Mouse (Mus musculus) MEL (cell line): ENCODE data around the gene H2afv. TPM values are rescaled to one million over a fixed set of nuclear protein-coding genes. Genes with fewer than 3 reads are reported as not detected.
A peak's percentile ranks its signal among the peaks of the same experiment; 100 is the strongest.

Experiments used
- DNase-seq: peaks from one replicate; pipeline ENCODE4 v3.0.0; 2011; ENCODE audit warnings: low read depth, low spot score
- H3K27ac ChIP-seq: 2 replicates; pipeline ENCODE4 v1.5.1; 2012; ENCODE audit warnings: low read depth, mild to moderate bottlenecking, control low read depth, low read length, moderate library complexity; ENCODE audit not compliant: control insufficient read depth
- H3K27me3 ChIP-seq, 2 experiments: fragments of 150-350 bp in 1 of 2; sonication (generic) in 1 of 2; 2 replicates each; pipeline ENCODE4 v1.6.1; 2012; ENCODE audit warnings: low read length in 2 of 2, mild to moderate bottlenecking in 2 of 2, improper control_type of control experiment in 1 of 2, moderate library complexity in 1 of 2; ENCODE audit not compliant: insufficient read depth in 2 of 2, control insufficient read depth in 1 of 2
- H3K36me3 ChIP-seq, 2 experiments: 2 replicates each; pipeline ENCODE4 v1.6.1; 2012 to 2014; ENCODE audit warnings: low read length in 2 of 2, improper control_type of control experiment in 1 of 2, inconsistent platforms in 1 of 2, mild to moderate bottlenecking in 1 of 2; ENCODE audit not compliant: insufficient read depth in 2 of 2, control insufficient read depth in 1 of 2
- H3K4me1 ChIP-seq, 2 experiments: fragments of 150-350 bp in 1 of 2; sonication (generic) in 1 of 2; 2 replicates each; pipeline ENCODE4 v1.6.1; 2012; ENCODE audit warnings: low read length in 2 of 2, improper control_type of control experiment in 1 of 2, mild to moderate bottlenecking in 1 of 2; ENCODE audit not compliant: insufficient read depth in 2 of 2, control insufficient read depth in 1 of 2
- H3K4me3 ChIP-seq, 2 experiments: fragments of 150-350 bp in 1 of 2; sonication (generic) in 1 of 2; 2 replicates each; pipeline ENCODE4 v1.5.1; 2012; ENCODE audit warnings: low read depth in 2 of 2, low read length in 2 of 2, mild to moderate bottlenecking in 2 of 2, moderate library complexity in 2 of 2, control low read depth in 1 of 2, improper control_type of control experiment in 1 of 2; ENCODE audit not compliant: control insufficient read depth in 1 of 2, insufficient read depth in 1 of 2
- H3K79me2 ChIP-seq: 2 replicates; pipeline ENCODE4 v1.6.1; 2012; ENCODE audit warnings: mild to moderate bottlenecking, low read length, moderate library complexity; ENCODE audit not compliant: control insufficient read depth, poor library complexity, insufficient read depth
- H3K9ac ChIP-seq: 2 replicates; pipeline ENCODE4 v1.6.1; 2012; ENCODE audit warnings: low read depth, mild to moderate bottlenecking, control low read depth, low read length, moderate library complexity; ENCODE audit not compliant: control insufficient read depth, poor library complexity, severe bottlenecking
- H3K9me3 ChIP-seq: fragments of 150-350 bp; sonication (generic); replicated peaks from 2 replicates; pipeline ENCODE4 v1.6.1; 2012; ENCODE audit warnings: mild to moderate bottlenecking, low read length, improper control_type of control experiment, moderate library complexity; ENCODE audit not compliant: insufficient read depth
- BHLHE40 ChIP-seq: IDR thresholded peaks from 2 replicates; pipeline ENCODE4 v1.6.1; 2012; ENCODE audit warnings: low read depth, mild to moderate bottlenecking, inconsistent platforms, low read length, improper control_type of control experiment, borderline replicate concordance
- CHD1 ChIP-seq: IDR thresholded peaks from 2 replicates; pipeline ENCODE4 v1.6.1; 2012; ENCODE audit warnings: low read depth, mild to moderate bottlenecking, inconsistent platforms, low read length, improper control_type of control experiment
- CHD2 ChIP-seq: IDR thresholded peaks from 2 replicates; pipeline ENCODE4 v1.6.1; 2011; ENCODE audit warnings: low read length, improper control_type of control experiment
- EP300 ChIP-seq, 2 experiments: IDR thresholded peaks; 2 replicates each; pipeline ENCODE4 v1.6.1; 2011; ENCODE audit warnings: improper control_type of control experiment in 2 of 2, low read length in 2 of 2, low read depth in 1 of 2, mild to moderate bottlenecking in 1 of 2
- ETS1 ChIP-seq: IDR thresholded peaks from 2 replicates; pipeline ENCODE4 v1.6.1; 2012; ENCODE audit warnings: low read depth, mild to moderate bottlenecking, inconsistent platforms, low read length, improper control_type of control experiment, moderate library complexity
- GABPA ChIP-seq: IDR thresholded peaks from 2 replicates; pipeline ENCODE4 v1.6.1; 2012; ENCODE audit warnings: low read depth, mild to moderate bottlenecking, inconsistent platforms, low read length, improper control_type of control experiment, moderate library complexity
- GATA1 ChIP-seq: IDR thresholded peaks from 2 replicates; pipeline ENCODE4 v1.6.1; 2011; ENCODE audit warnings: low read depth, low read length, improper control_type of control experiment
- HCFC1 ChIP-seq: IDR thresholded peaks from 2 replicates; pipeline ENCODE4 v1.6.1; 2012; ENCODE audit warnings: low read depth, mild to moderate bottlenecking, inconsistent platforms, low read length, improper control_type of control experiment, moderate library complexity
- MAFK ChIP-seq: IDR thresholded peaks from 2 replicates; pipeline ENCODE4 v1.6.1; 2011; ENCODE audit warnings: low read depth, mild to moderate bottlenecking, low read length, improper control_type of control experiment, borderline replicate concordance
- MAX ChIP-seq: IDR thresholded peaks from 2 replicates; pipeline ENCODE4 v1.6.1; 2011; ENCODE audit warnings: low read length, improper control_type of control experiment
- MAZ ChIP-seq: IDR thresholded peaks from 2 replicates; pipeline ENCODE4 v1.6.1; 2012; ENCODE audit warnings: low read depth, mild to moderate bottlenecking, inconsistent platforms, low read length, improper control_type of control experiment
- MXI1 ChIP-seq: IDR thresholded peaks from 2 replicates; pipeline ENCODE4 v1.6.1; 2011; ENCODE audit warnings: mild to moderate bottlenecking, low read depth, low read length, improper control_type of control experiment
- MYB ChIP-seq: IDR thresholded peaks from 2 replicates; pipeline ENCODE4 v1.6.1; 2011; ENCODE audit warnings: mild to moderate bottlenecking, low read depth, low read length, improper control_type of control experiment
- MYC ChIP-seq: IDR thresholded peaks from 2 replicates; pipeline ENCODE4 v1.6.1; 2011; ENCODE audit warnings: low read depth, mild to moderate bottlenecking, low read length, improper control_type of control experiment, moderate library complexity
- NELFE ChIP-seq: IDR thresholded peaks from 2 replicates; pipeline ENCODE4 v1.6.1; 2011; ENCODE audit warnings: low read depth, low read length, improper control_type of control experiment
- POLR2A ChIP-seq, 2 experiments: IDR thresholded peaks; 2 replicates each; pipeline ENCODE4 v1.6.1; 2011 to 2012; ENCODE audit warnings: low read length in 2 of 2, mild to moderate bottlenecking in 2 of 2, control low read depth in 1 of 2, improper control_type of control experiment in 1 of 2, low read depth in 1 of 2, moderate library complexity in 1 of 2; ENCODE audit not compliant: control insufficient read depth in 1 of 2, insufficient read depth in 1 of 2, poor library complexity in 1 of 2
- POLR2AphosphoS2 ChIP-seq: IDR thresholded peaks from 2 replicates; pipeline ENCODE4 v1.6.1; 2011; ENCODE audit warnings: low read length, improper control_type of control experiment
- POLR2AphosphoS5 ChIP-seq: IDR thresholded peaks from 2 replicates; pipeline ENCODE4 v1.6.1; 2012; ENCODE audit warnings: low read depth, borderline replicate concordance, mild to moderate bottlenecking, inconsistent platforms, low read length, moderate library complexity, mixed read lengths
- RAD21 ChIP-seq: IDR thresholded peaks from 2 replicates; pipeline ENCODE4 v1.6.1; 2011; ENCODE audit warnings: mild to moderate bottlenecking, low read depth, low read length, improper control_type of control experiment
- RCOR1 ChIP-seq: IDR thresholded peaks from 2 replicates; pipeline ENCODE4 v1.6.1; 2012; ENCODE audit warnings: low read depth, mild to moderate bottlenecking, inconsistent platforms, low read length, improper control_type of control experiment
- SIN3A ChIP-seq: IDR thresholded peaks from 2 replicates; pipeline ENCODE4 v1.6.1; 2012; ENCODE audit warnings: low read length, improper control_type of control experiment, inconsistent platforms
- SMC3 ChIP-seq: IDR thresholded peaks from 2 replicates; pipeline ENCODE4 v1.6.1; 2011; ENCODE audit warnings: low read depth, low read length, improper control_type of control experiment
- TAL1 ChIP-seq: IDR thresholded peaks from 2 replicates; pipeline ENCODE4 v1.6.1; 2012; ENCODE audit warnings: mild to moderate bottlenecking, inconsistent platforms, low read length, moderate library complexity, mixed read lengths
- TBP ChIP-seq: IDR thresholded peaks from 2 replicates; pipeline ENCODE4 v1.8.0; 2011; ENCODE audit warnings: low read depth, low read length, improper control_type of control experiment
- UBTF ChIP-seq: IDR thresholded peaks from 2 replicates; pipeline ENCODE4 v1.6.1; 2012; ENCODE audit warnings: low read depth, mild to moderate bottlenecking, inconsistent platforms, low read length, improper control_type of control experiment, moderate library complexity, borderline replicate concordance; ENCODE audit not compliant: insufficient read depth
- USF1 ChIP-seq: IDR thresholded peaks from 2 replicates; pipeline ENCODE4 v1.6.1; 2014; ENCODE audit warnings: low read depth, mild to moderate bottlenecking, inconsistent platforms, low read length, improper control_type of control experiment, moderate library complexity
- USF2 ChIP-seq, 2 experiments: IDR thresholded peaks; 2 replicates each; pipeline ENCODE4 v1.6.1; 2011 to 2012; ENCODE audit warnings: improper control_type of control experiment in 2 of 2, low read length in 2 of 2, borderline replicate concordance in 1 of 2, inconsistent platforms in 1 of 2, low read depth in 1 of 2, mild to moderate bottlenecking in 1 of 2; ENCODE audit not compliant: insufficient read depth in 1 of 2
- ZC3H11A ChIP-seq: IDR thresholded peaks from 2 replicates; pipeline ENCODE4 v1.6.1; 2012; ENCODE audit warnings: low read depth, mild to moderate bottlenecking, inconsistent platforms, low read length, improper control_type of control experiment
- polyA plus RNA-seq, 2 experiments: library from polyadenylated mRNA; stranded (reverse) in 1 of 2; unstranded in 1 of 2; fragments of >175 nt in 1 of 2; fragments of >200 nt in 1 of 2; gene quantifications; 2 replicates each; pipeline versions ENCODE4 v1.2.1 to v1.2.4; 2012; ENCODE audit warnings: low replicate concordance in 2 of 2, low read depth in 1 of 2; ENCODE audit not compliant: insufficient read length in 2 of 2, insufficient read depth in 1 of 2, missing spikeins in 1 of 2
- total RNA-seq: library from RNA; depleted of rRNA; stranded (reverse); fragments of 300-350 nt; gene quantifications from 2 replicates; pipeline ENCODE4 v1.2.3, GENCODE M21; 2012

Gene H2afv
- total and polyA plus RNA-seq, 3 experiments: 97.2 to 159 TPM; not detected in 1

GRCm38 (mm10) chr11:6420722-6421350 lies 23.4 kb downstream of the H2afv start:
- Histone ChIP-seq H3K27ac (no peak overlapping the region), H3K36me3 (peaks cover 25 to 26% of the 10 kb centered on the region in 2 experiments), H3K4me1 (peaks cover 4 to 6% of the 10 kb centered on the region in 2 experiments; a peak in 2 of 4 replicates), H3K9ac (no peak overlapping the region), H3K79me2 (peaks cover 22% of the 10 kb centered on the region), H3K9me3 (no peaks in the 10 kb centered on the region), H3K27me3 (no peaks in the 10 kb centered on the region), H3K4me3 (no peak overlapping the region)
- DNase-seq: peak; percentile 78
- TF ChIP-seq NELFE (peak; percentile 30; the same call in 1 of the 2 replicates), CHD2 (peak; percentile 4; the same call in 1 of the 2 replicates), MAZ (no peak), RCOR1 (no peak), GABPA (no peak), ETS1 (0 out of 2 replicates have a peak, but pooled peaks have one; percentile 9), BHLHE40 (0 out of 2 replicates have a peak, but pooled peaks have one; percentile 21), POLR2AphosphoS2 (peak; percentile 71), SMC3 (peak; percentile 3; the same call in 1 of the 2 replicates), POLR2A (IDR thresholded peaks at IDR 0.05; ENCODE audit: control insufficient read depth in 1 of 2, insufficient read depth in 1 of 2, low read depth in 1 of 2, low read length in 2 of 2, poor library complexity in 1 of 2) (peak in 1 of 2 experiments; percentile 41; a peak in 2 of 4 replicates), TBP (0 out of 2 replicates have a peak, but pooled peaks have one; percentile 17), USF1 (peak; percentile 39; the same call in 1 of the 2 replicates), TAL1 (no peak), EP300 (IDR thresholded peaks at IDR 0.05; ENCODE audit: low read depth in 1 of 2, low read length in 2 of 2) (no peak)

GRCm38 (mm10) chr11:6420283-6420703 lies 23.9 kb downstream of the H2afv start:
- DNase-seq: no peak
- no peak overlapping the region for H3K9ac ChIP-seq
- H3K4me3 ChIP-seq: no peak overlapping the region
- peaks cover 4 to 6% of the 10 kb centered on the region in 2 experiments; a peak in 2 of 4 replicates for H3K4me1 ChIP-seq
- no peak overlapping the region for H3K27ac ChIP-seq
- peaks cover 25% of the 10 kb centered on the region for H3K79me2 ChIP-seq
- no peaks in the 10 kb centered on the region for H3K9me3 ChIP-seq
- H3K27me3 ChIP-seq: no peaks in the 10 kb centered on the region
- H3K36me3 ChIP-seq: peaks cover 25 to 26% of the 10 kb centered on the region in 2 experiments
- TF ChIP-seq POLR2AphosphoS2 (peak; percentile 95), CHD2 (peak; percentile 80), POLR2A (IDR thresholded peaks at IDR 0.05; ENCODE audit: control insufficient read depth in 1 of 2, insufficient read depth in 1 of 2, low read depth in 1 of 2, low read length in 2 of 2, poor library complexity in 1 of 2) (peak; percentile 37 to 92; a peak in 3 of 4 replicates), MYB (0 out of 2 replicates have a peak, but pooled peaks have one; percentile 6), POLR2AphosphoS5 (no peak), UBTF (no peak), CHD1 (no peak), MAX (no peak), USF2 (IDR thresholded peaks at IDR 0.05; ENCODE audit: borderline replicate concordance in 1 of 2, insufficient read depth in 1 of 2, low read depth in 1 of 2, low read length in 2 of 2) (no peak), HCFC1 (no peak), GATA1 (no peak), USF1 (no peak), TBP (0 out of 2 replicates have a peak, but pooled peaks have one; percentile 41), RCOR1 (peak; percentile 59; the same call in 1 of the 2 replicates), MYC (peak; percentile 66), MAFK (0 out of 2 replicates have a peak, but pooled peaks have one; percentile 18), RAD21 (no peak), ZC3H11A (no peak), EP300 (IDR thresholded peaks at IDR 0.05; ENCODE audit: low read depth in 1 of 2, low read length in 2 of 2) (peak in 1 of 2 experiments; percentile 37; a peak in 2 of 4 replicates), BHLHE40 (no peak), SIN3A (peak; percentile 54), SMC3 (no peak; the same call in none of the 2 replicates), MXI1 (no peak), MAZ (no peak)
